Mouse (Mus musculus) kidney, postnatal 4 days (tissue): ENCODE results near the gene Garem2.
A peak's percentile ranks its signal among the peaks of the same experiment; 100 is the strongest.
"Not testable (repeated sequence)": the region's sequence is repeated elsewhere in the genome, so short reads cannot be mapped to it uniquely, and the experiment has no call there.

Source experiments
- DNase-seq, 2 experiments: peaks; one replicate each; pipeline ENCODE4 v3.0.0; 2021; ENCODE audit warnings: mixed read lengths in 2 of 2

Gene Garem2

GRCm38 (mm10) chr5:30104841-30105667, at the start of gene Garem2:
TSS of gene Garem2 (plus strand) at chr5:30105161.
- DNase-seq = peak; percentile 55 to 67

GRCm38 (mm10) chr5:30058216-30058731, 46.7 kb upstream of the Garem2 start:
- no peak for DNase-seq

- not testable (repeated sequence) for DNase-seq
Observed at GRCm38 (mm10) chr5:30059607-30060006, 45.4 kb upstream of the Garem2 start.

GRCm38 (mm10) chr5:30067726-30068125, 37.2 kb upstream of the Garem2 start:
- DNase-seq = peak; percentile 43 to 59

- DNase-seq = no peak
Observed at GRCm38 (mm10) chr5:30071677-30072076, 33.3 kb upstream of the Garem2 start.

GRCm38 (mm10) chr5:30072377-30072776, 32.6 kb upstream of the Garem2 start:
- no peak for DNase-seq

- DNase-seq = peak; percentile 88 to 91
Observed at GRCm38 (mm10) chr5:30072825-30073821, 31.8 kb upstream of the Garem2 start, which contains the start of gene Tyms. TSS of gene Tyms (minus strand) at chr5:30073617.

GRCm38 (mm10) chr5:30092701-30093100, 12.3 kb upstream of the Garem2 start:
- DNase-seq = no peak

GRCm38 (mm10) chr5:30094399-30094798, 10.6 kb upstream of the Garem2 start:
- DNase-seq = no peak

GRCm38 (mm10) chr5:30095731-30096130, 9.2 kb upstream of the Garem2 start:
- DNase-seq = no peak

GRCm38 (mm10) chr5:30098260-30098659, 6.7 kb upstream of the Garem2 start:
- no peak for DNase-seq

- no peak for DNase-seq
Observed at GRCm38 (mm10) chr5:30103340-30103739, 1.6 kb upstream of the Garem2 start.

GRCm38 (mm10) chr5:30104339-30104738, 622 bp upstream of the Garem2 start:
- peak; percentile 77 to 83 for DNase-seq

- no peak for DNase-seq
Observed at GRCm38 (mm10) chr5:30105668-30106300, 823 bp downstream of the Garem2 start, which contains the start of gene 3110082J24Rik. TSS of gene 3110082J24Rik (minus strand) at chr5:30106086.

GRCm38 (mm10) chr5:30106756-30107155, 1.8 kb downstream of the Garem2 start:
- DNase-seq = no peak

GRCm38 (mm10) chr5:30107186-30107585, 2.2 kb downstream of the Garem2 start:
- DNase-seq = no peak

GRCm38 (mm10) chr5:30107611-30108041, 2.7 kb downstream of the Garem2 start:
- peak in 1 of 2 experiments; percentile 27 for DNase-seq

GRCm38 (mm10) chr5:30108233-30108632, 3.3 kb downstream of the Garem2 start:
- DNase-seq = no peak

- DNase-seq = no peak
Observed at GRCm38 (mm10) chr5:30109899-30110298, 4.9 kb downstream of the Garem2 start.

GRCm38 (mm10) chr5:30110371-30111060, 5.6 kb downstream of the Garem2 start:
- peak; percentile 52 to 66 for DNase-seq

- DNase-seq = peak; percentile 78 to 84
Observed at GRCm38 (mm10) chr5:30111126-30111525, 6.2 kb downstream of the Garem2 start.

GRCm38 (mm10) chr5:30111771-30112170, 6.8 kb downstream of the Garem2 start:
- DNase-seq = no peak
